Mouse (Mus musculus) forebrain, embryonic 16.5 days (tissue): ENCODE measurements at regions not wholly inside any gene's neighbourhood (a gene's known extent, or its start where the extent isn't known, plus 50 kb on each side); places are given as distances from the start of the nearest gene placed in this dataset.
"Not testable (repeated sequence)": the region's sequence is repeated elsewhere in the genome, so short reads cannot be mapped to it uniquely, and the experiment has no call there.

Experiments used
- ATAC-seq: fragments of 200-750 bp; cut with Nextera tagmentation; 2 replicates; pipeline ENCODE4 v1.8.0; 2017; ENCODE audit warnings: mild to moderate bottlenecking, moderate library complexity
- H3K27ac ChIP-seq: fragments of 300-500 bp; sonication (generic); 2 replicates; pipeline ENCODE4 v1.5.1; 2014; ENCODE audit warnings: low read length, control low read depth
- H3K27me3 ChIP-seq: fragments of 300-500 bp; sonication (generic); replicated peaks from 2 replicates; pipeline ENCODE4 v1.6.1; 2014; ENCODE audit warnings: low read length; ENCODE audit not compliant: control insufficient read depth, insufficient read depth
- H3K36me3 ChIP-seq: fragments of 300-500 bp; sonication (generic); 2 replicates; pipeline ENCODE4 v1.6.1; 2014; ENCODE audit not compliant: control insufficient read depth, insufficient read depth
- H3K4me1 ChIP-seq: fragments of 300-500 bp; sonication (generic); replicated peaks from 2 replicates; pipeline ENCODE4 v1.6.1; 2014; ENCODE audit warnings: low read length; ENCODE audit not compliant: control insufficient read depth, insufficient read depth
- H3K4me2 ChIP-seq: fragments of 300-500 bp; sonication (generic); 2 replicates; pipeline ENCODE4 v1.6.1; 2014; ENCODE audit warnings: mild to moderate bottlenecking, low read length, control low read depth
- H3K4me3 ChIP-seq: fragments of 300-500 bp; sonication (generic); replicated peaks from 2 replicates; pipeline ENCODE4 v1.5.1; 2014; ENCODE audit warnings: mild to moderate bottlenecking, low read length, control low read depth
- H3K9ac ChIP-seq: fragments of 300-500 bp; sonication (generic); replicated peaks from 2 replicates; pipeline ENCODE4 v1.6.1; 2014; ENCODE audit warnings: low read depth, low read length, control low read depth
- H3K9me3 ChIP-seq: fragments of 300-500 bp; sonication (generic); 2 replicates; pipeline ENCODE4 v1.6.1; 2016; ENCODE audit warnings: low read length; ENCODE audit not compliant: control insufficient read depth
- WGBS: fragments of 180-500 bp; shearing (Covaris S2); extraction: QIAGEN DNeasy Blood & Tissue Kit; methylation state at CpG from one replicate; pipeline ENCODE4 v1.1.7; 2014; 5-methylcytosine and 5-hydroxymethylcytosine counted together

- no peak overlapping the region for H3K4me3 ChIP-seq
- H3K27ac ChIP-seq, result no peak overlapping the region
- WGBS, result 89% methylated on average over 2 of the region's 2 CpGs
- H3K36me3 ChIP-seq, result no peaks in the 10 kb centered on the region
- no peaks in the 10 kb centered on the region for H3K9me3 ChIP-seq
- no peak overlapping the region for H3K4me2 ChIP-seq
- no peak for ATAC-seq
- H3K9ac ChIP-seq, result no peak overlapping the region
- no peaks in the 10 kb centered on the region for H3K27me3 ChIP-seq
- no peaks in the 10 kb centered on the region for H3K4me1 ChIP-seq
These were observed 144.1 kb upstream of the Rxfp2 start for GRCm38 (mm10) chr5:149874342-149874741.

DNA sequence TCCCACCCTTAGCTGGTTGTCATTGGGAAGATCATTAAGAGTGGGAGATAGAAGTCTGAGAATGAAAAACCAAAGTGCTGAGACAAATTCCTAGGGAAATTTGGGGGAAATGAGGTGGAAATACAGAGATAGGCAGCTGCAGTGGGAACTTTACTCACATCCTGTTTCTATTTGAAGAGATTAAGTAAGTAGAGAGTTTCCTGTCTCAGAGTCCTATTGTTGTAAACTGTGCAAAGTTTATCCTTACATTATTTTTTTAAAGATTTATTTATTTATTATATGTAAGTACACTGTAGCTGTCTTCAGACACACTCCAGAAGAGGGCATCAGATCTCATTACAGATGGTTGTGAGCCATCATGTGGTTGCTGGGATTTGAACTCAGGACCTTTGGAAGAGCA, 126.0 kb upstream of the Rxfp2 start:
- H3K4me1 ChIP-seq, H3K4me2 ChIP-seq, H3K27me3 ChIP-seq, H3K4me3 ChIP-seq, H3K9me3 ChIP-seq, ATAC-seq, H3K27ac ChIP-seq, H3K36me3 ChIP-seq, H3K9ac ChIP-seq: not testable (repeated sequence)

- ATAC-seq, result no peak
- no peaks in the 10 kb centered on the region for H3K36me3 ChIP-seq
- no peak overlapping the region for H3K4me2 ChIP-seq
- H3K27me3 ChIP-seq, result no peaks in the 10 kb centered on the region
- 69% methylated on average over 3 of the region's 3 CpGs for WGBS
- no peaks in the 10 kb centered on the region for H3K4me1 ChIP-seq
- no peaks in the 10 kb centered on the region for H3K9me3 ChIP-seq
- no peak overlapping the region for H3K9ac ChIP-seq
- no peak overlapping the region for H3K4me3 ChIP-seq
- no peak overlapping the region for H3K27ac ChIP-seq
These were observed 111.5 kb upstream of the Rxfp2 start for GRCm38 (mm10) chr5:149906927-149907326.

- Histone ChIP-seq H3K4me1 (no peaks in the 10 kb centered on the region), H3K36me3 (no peaks in the 10 kb centered on the region), H3K27me3 (no peaks in the 10 kb centered on the region), H3K9me3 (no peaks in the 10 kb centered on the region), H3K27ac (no peak overlapping the region), H3K9ac (no peak overlapping the region), H3K4me3 (no peak overlapping the region), H3K4me2 (no peak overlapping the region)
- WGBS, result 65% methylated on average over 4 of the region's 4 CpGs
- no peak for ATAC-seq
These were observed 109.9 kb upstream of the Rxfp2 start for GRCm38 (mm10) chr5:149908376-149909078.

DNA sequence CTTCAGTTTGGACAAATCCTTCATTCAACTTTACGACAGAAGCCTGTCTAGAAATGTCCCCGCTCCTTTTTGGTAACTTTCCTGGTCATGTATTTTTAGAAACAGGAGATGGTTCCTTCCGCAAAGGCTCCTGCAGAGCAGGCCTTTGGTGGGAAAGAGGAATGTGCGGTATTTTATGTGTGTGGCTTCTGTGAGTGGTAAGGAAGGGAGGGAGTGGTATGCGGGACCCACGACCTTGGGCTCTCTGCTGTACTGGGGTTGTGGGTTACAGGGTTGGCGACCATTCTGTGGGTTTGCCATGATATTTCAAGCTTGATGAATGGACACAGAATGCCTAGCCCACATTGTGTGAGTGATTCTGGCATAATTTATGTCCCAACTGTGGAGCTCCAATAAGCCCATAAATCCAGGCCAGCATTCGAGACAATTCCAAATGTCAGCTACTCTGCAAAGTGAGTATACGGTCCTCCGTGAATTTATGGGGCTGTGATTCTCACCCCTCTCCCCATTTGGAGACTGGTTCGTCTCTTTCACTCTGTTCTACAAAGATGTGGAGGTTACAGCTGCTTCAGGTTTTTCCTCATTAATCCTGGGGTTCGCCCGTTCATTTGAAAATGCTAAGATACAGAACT, 109.3 kb upstream of the Rxfp2 start:
- WGBS, result 88% methylated on average over 13 of the region's 13 CpGs
- no peak overlapping the region for H3K4me2 ChIP-seq
- no peaks in the 10 kb centered on the region for H3K36me3 ChIP-seq
- H3K4me3 ChIP-seq, result no peak overlapping the region
- no peak for ATAC-seq
- no peaks in the 10 kb centered on the region for H3K27me3 ChIP-seq
- H3K9ac ChIP-seq, result no peak overlapping the region
- no peaks in the 10 kb centered on the region for H3K4me1 ChIP-seq
- H3K9me3 ChIP-seq, result no peaks in the 10 kb centered on the region
- H3K27ac ChIP-seq, result no peak overlapping the region

- Histone ChIP-seq H3K9ac (no peak overlapping the region), H3K27ac (no peak overlapping the region), H3K36me3 (no peaks in the 10 kb centered on the region), H3K9me3 (no peaks in the 10 kb centered on the region), H3K27me3 (no peaks in the 10 kb centered on the region), H3K4me2 (no peak overlapping the region), H3K4me1 (no peaks in the 10 kb centered on the region), H3K4me3 (no peak overlapping the region)
- WGBS, result 57% methylated on average over 8 of the region's 8 CpGs
- no peak for ATAC-seq
These were observed 108.5 kb upstream of the Rxfp2 start for GRCm38 (mm10) chr5:149909971-149910370.

DNA sequence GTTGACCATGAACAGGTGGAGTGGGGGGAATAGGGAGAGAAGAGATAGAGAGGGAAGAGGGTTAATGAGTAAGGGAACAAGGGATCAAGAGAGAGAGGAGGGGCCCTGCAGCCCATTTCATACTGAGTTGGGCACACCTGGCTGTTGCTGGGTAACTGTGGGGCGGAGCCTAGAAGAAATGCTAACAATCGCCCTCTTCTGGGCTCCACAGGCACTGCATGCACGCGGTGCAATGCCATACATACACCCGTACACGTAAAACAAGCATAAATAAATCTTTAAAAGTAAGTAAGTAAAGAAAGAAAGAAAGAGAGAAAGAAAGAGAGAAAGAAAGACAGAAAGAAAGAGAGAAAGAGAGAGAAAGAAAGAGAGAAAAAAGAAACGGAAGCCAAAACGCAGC, 106.5 kb upstream of the Rxfp2 start:
- ATAC-seq, result no peak
- Histone ChIP-seq H3K36me3 (no peaks in the 10 kb centered on the region), H3K9ac (no peak overlapping the region), H3K27me3 (no peaks in the 10 kb centered on the region), H3K4me2 (no peak overlapping the region), H3K27ac (no peak overlapping the region), H3K9me3 (no peaks in the 10 kb centered on the region), H3K4me1 (no peaks in the 10 kb centered on the region), H3K4me3 (no peak overlapping the region)
- WGBS, result 92% methylated on average over 8 of the region's 8 CpGs

DNA sequence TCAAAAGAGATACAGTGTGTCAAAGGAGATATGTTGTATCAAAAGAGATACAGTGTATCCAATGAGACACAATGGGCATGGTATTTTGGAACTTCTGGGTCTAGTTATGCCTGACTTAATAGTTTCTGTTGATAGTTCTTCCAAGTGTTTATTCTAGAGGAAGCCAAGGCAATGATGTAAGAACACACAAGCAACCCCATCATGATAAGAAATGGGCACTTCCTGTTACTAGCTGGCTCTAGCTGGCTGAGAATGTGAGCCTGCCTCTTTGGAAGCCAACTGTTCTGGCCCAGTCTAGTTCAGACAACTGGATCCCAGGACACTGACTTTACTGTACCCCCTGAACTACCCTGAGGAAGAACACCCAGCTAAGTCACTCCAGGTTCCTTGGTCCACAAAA, 102.7 kb upstream of the Rxfp2 start:
- H3K4me1 ChIP-seq, result no peaks in the 10 kb centered on the region
- no peak overlapping the region for H3K27ac ChIP-seq
- H3K27me3 ChIP-seq, result no peaks in the 10 kb centered on the region
- H3K4me2 ChIP-seq, result no peak overlapping the region
- H3K9ac ChIP-seq, result no peak overlapping the region
- no peak overlapping the region for H3K4me3 ChIP-seq
- H3K36me3 ChIP-seq, result no peaks in the 10 kb centered on the region
- no peaks in the 10 kb centered on the region for H3K9me3 ChIP-seq
- no peak for ATAC-seq

DNA sequence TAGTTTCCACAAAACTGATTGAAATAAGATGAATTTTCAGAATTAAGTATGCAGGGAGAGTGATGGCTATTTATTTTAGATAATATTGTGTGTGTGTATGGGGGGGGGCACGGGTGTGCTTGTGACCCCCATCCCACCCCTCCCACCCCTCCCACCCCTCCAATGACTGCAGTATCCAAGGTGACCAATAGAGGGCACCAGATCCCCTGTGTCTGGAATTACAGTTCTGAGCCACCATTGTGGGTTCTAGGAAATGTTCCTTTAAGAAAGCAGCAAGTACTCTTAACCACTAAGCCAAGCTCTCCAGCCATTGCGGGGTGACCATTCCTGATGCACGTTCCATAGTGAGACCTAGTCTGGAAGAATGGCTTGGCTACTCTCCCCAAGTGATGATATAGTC, 101.1 kb upstream of the Rxfp2 start:
- H3K36me3 ChIP-seq, result no peaks in the 10 kb centered on the region
- no peaks in the 10 kb centered on the region for H3K4me1 ChIP-seq
- no peak overlapping the region for H3K27ac ChIP-seq
- ATAC-seq, result no peak
- H3K4me2 ChIP-seq, result no peak overlapping the region
- WGBS, result 37% methylated on average over 3 of the region's 3 CpGs
- H3K27me3 ChIP-seq, result no peaks in the 10 kb centered on the region
- no peak overlapping the region for H3K4me3 ChIP-seq
- no peaks in the 10 kb centered on the region for H3K9me3 ChIP-seq
- H3K9ac ChIP-seq, result no peak overlapping the region

GRCm38 (mm10) chr5:149919097-149919496, 99.4 kb upstream of the Rxfp2 start:
- no peak overlapping the region for H3K9ac ChIP-seq
- H3K27ac ChIP-seq, result no peak overlapping the region
- no peaks in the 10 kb centered on the region for H3K4me1 ChIP-seq
- no peak for ATAC-seq
- no peaks in the 10 kb centered on the region for H3K36me3 ChIP-seq
- no peak overlapping the region for H3K4me2 ChIP-seq
- no peaks in the 10 kb centered on the region for H3K9me3 ChIP-seq
- WGBS, result 88% methylated on average over 4 of the region's 4 CpGs
- no peaks in the 10 kb centered on the region for H3K27me3 ChIP-seq
- no peak overlapping the region for H3K4me3 ChIP-seq
